Mouse (Mus musculus) testis, adult 2 months (tissue): ENCODE data around the gene Snrpb2. TPM values are rescaled to one million over a fixed set of nuclear protein-coding genes. Genes with fewer than 3 reads are reported as not detected.

ENCODE experiments used
- H3K27ac ChIP-seq: fragments of 200-500 bp; 2 replicates; pipeline ENCODE4 v1.5.1; 2012; ENCODE audit warnings: low read depth, low read length; ENCODE audit not compliant: control insufficient read depth, insufficient read depth
- H3K27me3 ChIP-seq: fragments of 200-500 bp; 2 replicates; pipeline ENCODE4 v1.6.1; 2012; ENCODE audit warnings: mild to moderate bottlenecking, low read length, moderate library complexity; ENCODE audit not compliant: control insufficient read depth, insufficient read depth
- H3K36me3 ChIP-seq: fragments of 200-500 bp; 2 replicates; pipeline ENCODE4 v1.6.1; 2012; ENCODE audit warnings: mild to moderate bottlenecking, low read length; ENCODE audit not compliant: control insufficient read depth, insufficient read depth
- H3K4me1 ChIP-seq: fragments of 200-500 bp; 2 replicates; pipeline ENCODE4 v1.6.1; 2012; ENCODE audit warnings: low read length; ENCODE audit not compliant: control insufficient read depth, insufficient read depth
- H3K4me3 ChIP-seq: fragments of 200-500 bp; 2 replicates; pipeline ENCODE4 v1.5.1; 2012; ENCODE audit warnings: low read depth, mild to moderate bottlenecking, low read length, moderate library complexity, mixed read lengths; ENCODE audit not compliant: control insufficient read depth
- CTCF ChIP-seq: fragments of 200-500 bp; IDR thresholded peaks from 2 replicates; pipeline ENCODE4 v1.5.1; 2012; ENCODE audit warnings: low read depth, mild to moderate bottlenecking, inconsistent platforms, low read length, moderate library complexity; ENCODE audit not compliant: control insufficient read depth, insufficient read depth, insufficient replicate concordance
- POLR2A ChIP-seq: fragments of 200-500 bp; IDR thresholded peaks from 2 replicates; pipeline ENCODE4 v1.6.1; 2012; ENCODE audit warnings: low read depth, mild to moderate bottlenecking, inconsistent platforms, low read length, moderate library complexity; ENCODE audit not compliant: control insufficient read depth
- polyA plus RNA-seq: library from polyadenylated mRNA; depleted of rRNA; stranded (reverse); fragments of >200 nt; gene quantifications from 2 replicates; pipeline ENCODE4 v1.2.3, GENCODE M21; 2012; rRNA removed

Gene Snrpb2
- polyA plus RNA-seq, 1 experiment: 8.1 TPM

DNA sequence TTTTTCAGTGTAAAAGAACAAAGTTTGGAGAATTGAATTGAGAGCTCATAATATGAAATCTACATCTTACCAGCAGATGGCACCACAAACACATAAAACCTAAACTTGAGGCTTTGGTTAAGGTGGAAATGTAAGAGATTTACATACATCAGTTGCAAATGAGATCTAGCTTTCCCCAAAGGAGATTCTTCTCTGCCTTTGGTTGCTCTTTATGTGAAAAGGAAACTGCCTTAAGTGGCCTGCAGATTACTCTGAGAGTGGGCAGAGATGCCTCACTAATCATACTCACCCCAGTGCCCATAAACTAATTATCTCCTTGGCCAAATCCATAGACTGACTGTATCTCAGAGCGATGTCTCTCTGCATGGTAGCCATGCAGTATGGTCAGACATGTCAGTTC lies 51.0 kb downstream of the Snrpb2 start:
- H3K27me3 ChIP-seq: no peaks in the 10 kb centered on the region
- H3K4me3 ChIP-seq: no peak overlapping the region
- no peak; the same call in 1 of the 2 replicates for TF ChIP-seq CTCF
- no peak for TF ChIP-seq POLR2A
- no peaks in the 10 kb centered on the region for H3K36me3 ChIP-seq
- H3K27ac ChIP-seq: no peak overlapping the region
- no peaks in the 10 kb centered on the region for H3K4me1 ChIP-seq

DNA sequence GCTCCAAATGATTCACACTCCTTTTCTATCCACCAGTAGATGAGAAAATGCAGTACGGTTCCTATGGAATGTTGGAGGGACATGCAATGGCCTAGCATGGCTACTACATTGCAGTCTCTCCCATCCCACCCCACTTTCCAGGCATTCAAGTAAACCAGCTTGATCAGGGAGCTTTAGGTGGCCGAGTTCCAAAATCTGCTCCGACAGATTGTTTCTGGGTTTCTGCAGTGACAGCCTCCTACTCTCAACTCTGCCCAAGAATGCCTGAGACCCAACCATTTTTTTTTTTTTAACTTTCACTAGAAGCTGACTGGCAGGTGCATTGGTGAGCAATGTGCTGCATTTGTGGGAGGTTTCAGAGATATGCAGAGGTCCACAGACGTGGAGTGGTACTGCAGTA lies 51.9 kb downstream of the Snrpb2 start:
- Histone ChIP-seq H3K27me3 (no peaks in the 10 kb centered on the region), H3K36me3 (no peaks in the 10 kb centered on the region), H3K4me1 (no peaks in the 10 kb centered on the region), H3K27ac (no peak overlapping the region), H3K4me3 (no peak overlapping the region)
- TF ChIP-seq CTCF: no peak

DNA sequence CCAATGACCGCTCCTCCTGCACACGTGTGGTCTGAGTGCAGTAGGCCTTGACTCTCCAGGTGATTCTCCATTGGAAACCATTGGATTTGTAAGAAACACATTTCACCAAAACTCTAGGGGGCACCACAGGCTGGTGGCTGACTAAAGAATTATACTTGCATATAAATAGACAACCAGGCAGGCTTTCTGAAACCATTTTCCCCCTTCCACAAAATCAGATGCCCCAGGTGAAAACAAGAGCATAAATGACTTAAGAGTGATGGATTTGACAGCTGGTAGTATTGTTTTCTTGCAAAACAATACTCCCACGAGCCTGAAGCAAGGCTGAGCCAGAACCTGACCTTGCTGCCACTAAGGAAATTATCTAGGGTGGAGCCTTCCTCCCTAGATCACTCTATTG lies 54.6 kb downstream of the Snrpb2 start:
- no peaks in the 10 kb centered on the region for H3K36me3 ChIP-seq
- no peaks in the 10 kb centered on the region for H3K27me3 ChIP-seq
- no peak overlapping the region for H3K27ac ChIP-seq
- TF ChIP-seq POLR2A (no peak), CTCF (no peak)
- no peak overlapping the region for H3K4me3 ChIP-seq
- no peaks in the 10 kb centered on the region for H3K4me1 ChIP-seq

DNA sequence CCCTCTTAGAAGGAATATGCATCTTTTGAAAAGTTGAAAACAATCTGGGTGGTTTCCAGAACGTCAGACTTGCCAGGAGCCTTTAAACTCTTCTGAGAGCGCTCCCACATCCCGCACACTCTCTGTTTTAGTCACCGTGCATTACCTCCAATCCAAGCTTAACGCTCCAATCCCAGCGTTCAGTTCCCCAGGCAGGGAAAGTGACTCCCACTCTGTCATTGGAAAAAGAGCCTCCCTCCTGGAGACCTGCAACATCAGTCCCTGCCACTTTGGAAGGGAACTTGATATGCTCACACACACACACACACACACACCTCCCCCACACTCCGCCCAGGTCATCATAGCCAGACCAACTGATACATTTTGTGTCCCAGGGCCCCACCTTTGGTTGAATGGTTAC lies 55.4 kb downstream of the Snrpb2 start:
- H3K4me1 ChIP-seq: no peaks in the 10 kb centered on the region
- TF ChIP-seq POLR2A: no peak
- TF ChIP-seq CTCF: no peak
- H3K27ac ChIP-seq: no peak overlapping the region
- no peaks in the 10 kb centered on the region for H3K36me3 ChIP-seq
- no peaks in the 10 kb centered on the region for H3K27me3 ChIP-seq
- H3K4me3 ChIP-seq: no peak overlapping the region

Other genes starting within 250 kb of the Snrpb2 start
- 10.0 and 11.9 TPM in 2 replicates for gene Kif16b, start 161.5 kb upstream of the Snrpb2 start, polyA plus RNA-seq
- not detected in 2 replicates for gene Otor, start 15.4 kb downstream of the Snrpb2 start, polyA plus RNA-seq